Mouse (Mus musculus) midbrain, embryonic 12.5 days (tissue): ENCODE results near the gene Hsd17b1. TPM values are rescaled to one million over a fixed set of nuclear protein-coding genes. Genes with fewer than 3 reads are reported as not detected.

ENCODE experiments used
- ATAC-seq: fragments of 200-750 bp; cut with Nextera tagmentation; 2 replicates; pipeline ENCODE4 v1.8.0; 2017; ENCODE audit warnings: low read depth, moderate TSS enrichment, moderate library complexity; ENCODE audit not compliant: low FRiP score
- H3K27ac ChIP-seq: fragments of 300-500 bp; sonication (generic); replicated peaks from 2 replicates; pipeline ENCODE4 v1.5.1; 2016; ENCODE audit warnings: mild to moderate bottlenecking
- H3K27me3 ChIP-seq: fragments of 300-500 bp; sonication (generic); 2 replicates; pipeline ENCODE4 v1.6.1; 2016; ENCODE audit warnings: mild to moderate bottlenecking
- H3K36me3 ChIP-seq: fragments of 300-500 bp; sonication (generic); 2 replicates; pipeline ENCODE4 v1.6.1; 2016
- H3K4me1 ChIP-seq: fragments of 300-500 bp; sonication (generic); 2 replicates; pipeline ENCODE4 v1.6.1; 2016
- H3K4me2 ChIP-seq: fragments of 300-500 bp; sonication (generic); replicated peaks from 2 replicates; pipeline ENCODE4 v1.6.1; 2016; ENCODE audit warnings: mild to moderate bottlenecking, moderate library complexity
- H3K4me3 ChIP-seq: fragments of 300-500 bp; sonication (generic); 2 replicates; pipeline ENCODE4 v1.5.1; 2016; ENCODE audit warnings: mild to moderate bottlenecking
- H3K9ac ChIP-seq: fragments of 300-500 bp; sonication (generic); replicated peaks from 2 replicates; pipeline ENCODE4 v1.6.1; 2016; ENCODE audit warnings: mild to moderate bottlenecking, moderate library complexity
- H3K9me3 ChIP-seq: fragments of 300-500 bp; sonication (generic); 2 replicates; pipeline ENCODE4 v1.6.1; 2016; ENCODE audit warnings: mild to moderate bottlenecking
- WGBS: fragments of 180-500 bp; shearing (Covaris S2); methylation state at CpG from one replicate; pipeline ENCODE4 v1.1.7; 2016; 5-methylcytosine and 5-hydroxymethylcytosine counted together
- polyA plus RNA-seq: library from polyadenylated mRNA; unstranded; fragments of >200 nt; fragmentation: Nextera tagmentation; extraction: Ambion mirVana; gene quantifications from 2 replicates; pipeline ENCODE4 v1.2.1, GENCODE M21; 2016

Hsd17b1 gene
- polyA plus RNA-seq = 0.22 and 0.31 TPM in 2 replicates

GRCm38 (mm10) chr11:101078121-101078520, at the start of gene Hsd17b1:
Hsd17b1 (plus strand) TSS chr11:101078411.
- Histone ChIP-seq H3K27me3 (peaks cover 56% of the 10 kb centered on the region), H3K4me3 (no peak within 1 kb of the TSS), H3K27ac (no peak within 1 kb of the TSS), H3K4me1 (peaks cover 11% of the 10 kb centered on the region), H3K36me3 (peaks cover 4% of the 10 kb centered on the region; the same call in 1 of the 2 replicates), H3K9ac (no peak within 1 kb of the TSS), H3K9me3 (no peaks in the 10 kb centered on the region), H3K4me2 (no peak within 1 kb of the TSS)
- ATAC-seq = no peak
- 66% methylated on average over 9 of the region's 9 CpGs for WGBS

- H3K36me3 ChIP-seq = peaks cover 82% of the 10 kb centered on the region
These were observed 48.9 kb upstream of the Hsd17b1 start for GRCm38 (mm10) chr11:101029320-101029719.

DNA sequence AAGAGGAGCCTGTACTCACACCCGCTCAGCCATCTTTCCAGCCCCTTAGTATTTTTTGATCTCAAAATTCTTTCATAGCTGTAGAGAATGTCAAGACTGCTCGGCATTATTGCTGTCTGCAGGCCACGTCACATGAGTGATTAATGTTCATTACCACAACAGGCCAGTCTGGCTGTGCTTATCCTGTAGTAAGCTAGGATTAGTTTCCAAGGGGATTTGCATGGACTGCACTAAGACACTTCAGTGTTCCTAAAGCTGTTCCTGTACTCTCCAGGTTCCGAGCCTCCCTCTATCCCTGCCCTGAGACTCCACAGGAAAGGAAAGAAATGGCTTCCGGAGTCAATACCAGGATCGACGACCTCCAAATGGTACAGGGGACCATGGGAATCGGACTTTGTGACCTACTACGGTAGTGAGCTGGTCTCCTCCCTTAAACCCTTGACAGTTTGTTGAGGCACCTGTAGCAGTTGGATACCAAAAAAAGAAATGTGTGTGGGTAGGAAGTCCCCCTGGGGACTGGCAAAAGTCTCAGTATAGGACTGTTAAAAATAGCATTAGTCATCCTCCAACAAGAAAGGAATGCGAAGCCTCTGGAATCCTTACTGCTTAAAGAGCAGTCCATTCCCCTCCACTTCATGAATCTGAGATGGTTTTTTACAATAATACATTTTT, 47.9 kb upstream of the Hsd17b1 start:
- Histone ChIP-seq H3K4me2 (no peak overlapping the region), H3K27me3 (no peaks in the 10 kb centered on the region), H3K9ac (no peak overlapping the region), H3K36me3 (peaks cover 84% of the 10 kb centered on the region), H3K9me3 (no peaks in the 10 kb centered on the region), H3K27ac (no peak overlapping the region), H3K4me3 (no peak overlapping the region), H3K4me1 (no peaks in the 10 kb centered on the region)
- ATAC-seq = no peak
- 86% methylated on average over 10 of the region's 10 CpGs for WGBS

More at GRCm38 (mm10) chr11:101029320-101029719, 48.9 kb upstream of the Hsd17b1 start:
- H3K9me3 ChIP-seq = no peaks in the 10 kb centered on the region
- H3K4me3 ChIP-seq = no peak overlapping the region
- no peaks in the 10 kb centered on the region for H3K27me3 ChIP-seq
- no peak overlapping the region for H3K27ac ChIP-seq
- H3K4me2 ChIP-seq = no peak overlapping the region
- 94% methylated on average over 8 of the region's 8 CpGs for WGBS
- H3K4me1 ChIP-seq = no peaks in the 10 kb centered on the region
- no peak overlapping the region for H3K9ac ChIP-seq
- no peak for ATAC-seq

- Histone ChIP-seq H3K9ac (no peak overlapping the region), H3K36me3 (peaks cover 83% of the 10 kb centered on the region), H3K4me3 (no peak overlapping the region), H3K27me3 (no peaks in the 10 kb centered on the region), H3K27ac (no peak overlapping the region), H3K9me3 (no peaks in the 10 kb centered on the region), H3K4me1 (no peaks in the 10 kb centered on the region), H3K4me2 (no peak overlapping the region)
- WGBS = 95% methylated on average over 4 of the region's 4 CpGs
- no peak for ATAC-seq
These were observed 47.4 kb upstream of the Hsd17b1 start for GRCm38 (mm10) chr11:101030808-101031156.

DNA sequence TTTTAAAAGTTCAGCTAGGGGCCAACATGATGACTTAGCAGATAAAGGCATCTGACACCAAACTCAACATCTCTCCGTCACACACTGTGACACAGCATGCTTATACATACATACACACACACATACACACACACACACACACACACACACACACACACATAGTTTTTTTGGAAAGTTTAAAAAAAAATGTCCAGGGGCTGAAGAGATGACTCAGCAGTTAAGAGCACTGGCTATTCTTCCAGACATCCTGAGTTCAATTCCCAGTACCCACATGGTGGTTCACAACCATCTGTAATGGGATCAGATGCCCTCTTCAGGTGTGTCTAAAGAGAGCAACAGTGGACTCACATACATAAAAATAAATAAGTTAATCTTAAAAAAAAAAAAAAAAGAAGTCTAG, 46.7 kb upstream of the Hsd17b1 start:
- no peak overlapping the region for H3K4me2 ChIP-seq

DNA sequence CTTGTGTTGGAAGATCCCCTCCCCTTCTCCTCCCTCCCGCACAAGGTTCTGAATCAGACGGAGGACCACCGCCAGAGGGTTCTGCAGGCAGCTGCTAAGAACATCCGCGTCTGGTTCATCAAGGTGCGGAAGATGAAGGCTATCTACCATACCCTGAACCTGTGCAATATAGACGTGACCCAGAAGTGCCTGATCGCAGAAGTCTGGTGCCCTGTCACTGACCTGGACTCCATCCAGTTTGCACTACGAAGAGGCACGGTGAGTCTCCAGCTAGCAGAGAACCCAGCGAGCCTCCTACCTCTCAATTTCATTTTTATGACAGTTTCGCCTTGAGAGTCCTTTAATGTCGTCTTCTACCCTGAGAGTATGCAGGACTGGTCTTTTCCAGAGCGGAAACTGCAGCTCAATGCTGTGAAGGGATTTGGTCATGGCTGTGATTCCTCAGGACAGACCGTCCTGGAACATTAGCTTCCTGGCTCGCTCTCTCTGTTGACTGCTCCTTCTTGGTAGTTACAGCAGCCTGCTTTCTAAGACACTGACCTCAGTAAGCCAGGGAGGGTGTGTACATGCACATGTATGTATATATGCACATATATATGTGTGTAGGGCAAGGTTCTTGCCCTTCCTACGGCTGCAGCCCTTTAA, 44.2 kb upstream of the Hsd17b1 start:
- WGBS = 95% methylated on average over 17 of the region's 17 CpGs
- ATAC-seq = no peak
- H3K9me3 ChIP-seq = no peaks in the 10 kb centered on the region
- no peaks in the 10 kb centered on the region for H3K27me3 ChIP-seq
- H3K36me3 ChIP-seq = peaks cover 88% of the 10 kb centered on the region
- no peak overlapping the region for H3K4me3 ChIP-seq
- no peak overlapping the region for H3K9ac ChIP-seq
- H3K27ac ChIP-seq = no peak overlapping the region
- no peaks in the 10 kb centered on the region for H3K4me1 ChIP-seq
- no peak overlapping the region for H3K4me2 ChIP-seq

More for the DNA sequence above, 46.7 kb upstream of the Hsd17b1 start:
- Histone ChIP-seq H3K36me3 (peaks cover 85% of the 10 kb centered on the region), H3K27me3 (no peaks in the 10 kb centered on the region), H3K9me3 (no peaks in the 10 kb centered on the region), H3K27ac (no peak overlapping the region), H3K4me1 (no peaks in the 10 kb centered on the region), H3K9ac (no peak overlapping the region), H3K4me3 (no peak overlapping the region)
- 88% methylated on average over 1 of the region's 1 CpGs for WGBS
- ATAC-seq = no peak

GRCm38 (mm10) chr11:101034614-101035327, 43.4 kb upstream of the Hsd17b1 start:
- H3K4me2 ChIP-seq = no peak overlapping the region
- no peak overlapping the region for H3K27ac ChIP-seq
- H3K27me3 ChIP-seq = no peaks in the 10 kb centered on the region
- H3K9ac ChIP-seq = no peak overlapping the region
- no peaks in the 10 kb centered on the region for H3K4me1 ChIP-seq
- no peak for ATAC-seq
- no peak overlapping the region for H3K4me3 ChIP-seq
- peaks cover 89% of the 10 kb centered on the region for H3K36me3 ChIP-seq
- 94% methylated on average over 8 of the region's 8 CpGs for WGBS
- no peaks in the 10 kb centered on the region for H3K9me3 ChIP-seq

- Histone ChIP-seq H3K27me3 (no peaks in the 10 kb centered on the region), H3K4me1 (no peaks in the 10 kb centered on the region), H3K4me3 (no peak overlapping the region), H3K27ac (no peak overlapping the region), H3K9me3 (no peaks in the 10 kb centered on the region), H3K9ac (no peak overlapping the region), H3K36me3 (peaks cover 89% of the 10 kb centered on the region), H3K4me2 (no peak overlapping the region)
- no peak for ATAC-seq
- 92% methylated on average over 4 of the region's 4 CpGs for WGBS
These were observed 42.9 kb upstream of the Hsd17b1 start for GRCm38 (mm10) chr11:101035328-101035695.

DNA sequence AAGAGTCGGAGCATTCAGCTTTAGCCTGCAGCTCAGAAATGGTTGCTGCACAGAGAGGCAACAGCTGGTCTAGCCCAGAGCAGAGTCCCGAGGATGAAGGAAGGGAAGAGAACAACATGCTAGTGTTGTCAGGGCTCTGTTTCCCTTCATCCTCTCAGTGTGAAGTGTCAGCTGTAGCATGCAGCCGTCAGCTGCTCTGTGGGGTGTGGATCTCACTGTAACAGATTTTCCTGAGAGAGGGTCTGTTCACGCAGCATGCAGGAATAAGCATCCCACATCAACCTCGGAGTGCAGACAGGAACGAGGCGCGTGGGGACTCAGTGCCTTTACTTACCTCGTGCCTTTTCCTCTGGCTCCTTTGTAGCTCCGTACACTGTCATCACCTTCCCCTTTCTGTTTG, 40.4 kb upstream of the Hsd17b1 start:
- Histone ChIP-seq H3K9ac (no peak overlapping the region), H3K4me3 (no peak overlapping the region)

DNA sequence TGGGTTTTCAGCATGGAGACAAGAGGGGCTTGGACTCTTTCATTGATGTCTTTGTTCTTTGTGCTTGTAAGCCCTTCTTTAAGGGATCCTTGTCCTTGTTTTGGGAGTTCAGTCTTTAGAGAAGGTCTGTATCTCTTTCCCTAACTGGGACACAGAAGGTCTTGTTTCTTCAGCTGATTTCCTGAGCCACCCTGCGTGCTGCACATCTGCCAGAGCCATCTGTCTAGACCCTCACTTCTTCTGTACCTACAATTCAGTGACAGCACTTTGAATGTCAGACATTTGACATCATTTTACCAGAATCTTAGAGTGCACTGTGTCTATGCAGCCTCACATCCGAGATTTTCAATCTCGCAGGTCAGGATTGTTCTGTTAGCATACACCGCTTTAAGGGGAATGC, 32.4 kb upstream of the Hsd17b1 start:
- Histone ChIP-seq H3K36me3 (peaks cover 95% of the 10 kb centered on the region), H3K4me2 (no peak overlapping the region), H3K4me3 (no peak overlapping the region), H3K9me3 (no peaks in the 10 kb centered on the region), H3K27me3 (no peaks in the 10 kb centered on the region), H3K27ac (no peak overlapping the region), H3K9ac (no peak overlapping the region), H3K4me1 (no peaks in the 10 kb centered on the region)
- no peak for ATAC-seq
- WGBS = 94% methylated on average over 4 of the region's 4 CpGs

More for the DNA sequence above, 40.4 kb upstream of the Hsd17b1 start:
- no peak overlapping the region for H3K4me2 ChIP-seq
- H3K27ac ChIP-seq = no peak overlapping the region
- H3K36me3 ChIP-seq = peaks cover 91% of the 10 kb centered on the region
- no peaks in the 10 kb centered on the region for H3K9me3 ChIP-seq
- no peaks in the 10 kb centered on the region for H3K27me3 ChIP-seq
- WGBS = 89% methylated on average over 10 of the region's 10 CpGs
- H3K4me1 ChIP-seq = no peaks in the 10 kb centered on the region
- ATAC-seq = no peak

DNA sequence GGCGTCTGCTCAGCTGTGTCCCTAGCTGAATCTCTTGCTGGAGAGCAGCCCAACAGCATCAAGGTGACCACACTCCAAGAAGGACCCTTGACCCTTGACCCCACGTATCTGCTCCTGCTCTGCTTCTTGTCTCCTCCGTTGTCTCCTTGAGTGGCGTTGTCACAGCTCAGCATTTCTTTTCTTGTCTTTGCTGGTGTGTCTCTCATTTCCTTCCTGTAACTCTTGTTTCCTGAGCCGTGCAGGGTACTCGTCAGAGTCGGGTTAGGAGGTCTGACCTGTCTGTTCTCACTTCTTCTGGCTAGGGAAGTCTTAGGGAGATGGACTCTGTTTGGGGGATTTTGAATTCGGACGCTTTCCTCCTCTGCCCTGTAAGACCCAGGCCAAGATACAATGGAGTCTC, 31.8 kb upstream of the Hsd17b1 start:
- Histone ChIP-seq H3K4me1 (no peaks in the 10 kb centered on the region), H3K4me3 (no peak overlapping the region), H3K27me3 (no peaks in the 10 kb centered on the region), H3K4me2 (no peak overlapping the region), H3K27ac (no peak overlapping the region), H3K36me3 (peaks cover 95% of the 10 kb centered on the region), H3K9me3 (no peaks in the 10 kb centered on the region), H3K9ac (no peak overlapping the region)
- no peak for ATAC-seq
- WGBS = 65% methylated on average over 9 of the region's 9 CpGs

- Histone ChIP-seq H3K9ac (no peak overlapping the region), H3K36me3 (peaks cover 97% of the 10 kb centered on the region), H3K4me1 (no peaks in the 10 kb centered on the region), H3K4me3 (no peak overlapping the region), H3K27me3 (no peaks in the 10 kb centered on the region), H3K27ac (no peak overlapping the region), H3K9me3 (no peaks in the 10 kb centered on the region), H3K4me2 (no peak overlapping the region)
- no peak for ATAC-seq
- 83% methylated on average over 3 of the region's 3 CpGs for WGBS
These were observed 30.7 kb upstream of the Hsd17b1 start for GRCm38 (mm10) chr11:101047502-101047901.
